Mouse (Mus musculus) intestine, embryonic 14.5 days (tissue): ENCODE measurements around the gene Foxj2. TPM values are rescaled to one million over a fixed set of nuclear protein-coding genes. Genes with fewer than 3 reads are reported as not detected.

Source experiments
- ATAC-seq: fragments of 200-750 bp; cut with Nextera tagmentation; replicated peaks from 2 replicates; pipeline ENCODE4 v1.8.0; 2017; ENCODE audit warnings: low read depth, moderate number of reproducible peaks, moderate TSS enrichment, moderate library complexity; ENCODE audit not compliant: low FRiP score, low TSS enrichment
- DNase-seq: peaks from one replicate; pipeline ENCODE4 v3.0.0-alpha.2; 2018; ENCODE audit warnings: low spot score
- H3K27ac ChIP-seq: fragments of 300-500 bp; sonication (generic); 2 replicates; pipeline ENCODE4 v1.5.1; 2014; ENCODE audit warnings: low read depth, mild to moderate bottlenecking, control low read depth
- H3K27me3 ChIP-seq: fragments of 300-500 bp; sonication (generic); replicated peaks from 2 replicates; pipeline ENCODE4 v1.6.1; 2014; ENCODE audit warnings: low read length, control low read depth; ENCODE audit not compliant: control insufficient read depth, insufficient read depth
- H3K36me3 ChIP-seq: fragments of 300-500 bp; sonication (generic); 2 replicates; pipeline ENCODE4 v1.6.1; 2014; ENCODE audit warnings: low read length, control low read depth; ENCODE audit not compliant: control insufficient read depth, insufficient read depth
- H3K4me1 ChIP-seq: fragments of 300-500 bp; sonication (generic); replicated peaks from 2 replicates; pipeline ENCODE4 v1.6.1; 2014; ENCODE audit warnings: low read length, control low read depth, mixed read lengths; ENCODE audit not compliant: control insufficient read depth, insufficient read depth
- H3K4me2 ChIP-seq: fragments of 300-500 bp; sonication (generic); 2 replicates; pipeline ENCODE4 v1.6.1; 2014; ENCODE audit warnings: low read length
- H3K4me3 ChIP-seq: fragments of 300-500 bp; sonication (generic); 2 replicates; pipeline ENCODE4 v1.5.1; 2014; ENCODE audit warnings: low read depth, low read length, control low read depth, mixed read lengths
- H3K9ac ChIP-seq: fragments of 300-500 bp; sonication (generic); 2 replicates; pipeline ENCODE4 v1.6.1; 2014; ENCODE audit warnings: mild to moderate bottlenecking, low read length
- H3K9me3 ChIP-seq: fragments of 300-500 bp; sonication (generic); 2 replicates; pipeline ENCODE4 v1.6.1; 2016; ENCODE audit warnings: low read length, control low read depth; ENCODE audit not compliant: control insufficient read depth
- WGBS: fragments of 180-500 bp; shearing (Covaris S2); extraction: QIAGEN DNeasy Blood & Tissue Kit; methylation state at CpG from one replicate; pipeline ENCODE4 v1.1.7; 2014; 5-methylcytosine and 5-hydroxymethylcytosine counted together
- polyA plus RNA-seq: library from polyadenylated mRNA; unstranded; fragments of >200 nt; fragmentation: Nextera tagmentation; extraction: Ambion mirVana; gene quantifications from 2 replicates; pipeline ENCODE4 v1.2.1, GENCODE M21; 2014

Foxj2 gene
- polyA plus RNA-seq, 1 experiment from 2014 or later: 6.9 TPM

- no peak overlapping the region for H3K4me3 ChIP-seq
- H3K9me3 ChIP-seq: no peaks in the 10 kb centered on the region
- no peaks in the 10 kb centered on the region for H3K36me3 ChIP-seq
- no peak for ATAC-seq
- H3K27me3 ChIP-seq: no peaks in the 10 kb centered on the region
- H3K27ac ChIP-seq: no peak overlapping the region
- no peak overlapping the region for H3K9ac ChIP-seq
- DNase-seq: no peak
- H3K4me2 ChIP-seq: no peak overlapping the region
- no peaks in the 10 kb centered on the region for H3K4me1 ChIP-seq
- 68% methylated on average over 2 of the region's 2 CpGs for WGBS
These were observed 33.0 kb downstream of the Foxj2 start for GRCm38 (mm10) chr6:122852696-122853095.

- Histone ChIP-seq H3K27me3 (no peaks in the 10 kb centered on the region), H3K27ac (no peak overlapping the region), H3K9me3 (0 out of 2 replicates have a peak, but pooled peaks cover 2% of the 10 kb centered on the region), H3K4me3 (no peak overlapping the region), H3K36me3 (no peaks in the 10 kb centered on the region), H3K4me2 (no peak overlapping the region), H3K4me1 (no peaks in the 10 kb centered on the region), H3K9ac (no peak overlapping the region)
- WGBS: 80% methylated on average over 12 of the region's 12 CpGs
- no peak for DNase-seq
- no peak for ATAC-seq
These were observed 34.8 kb downstream of the Foxj2 start for GRCm38 (mm10) chr6:122854552-122854951.

GRCm38 (mm10) chr6:122855955-122856354 lies 36.2 kb downstream of the Foxj2 start, which contains the start of gene C3ar1:
Gene C3ar1, minus strand, starts transcription at chr6:122856161.
- H3K27ac ChIP-seq: no peak within 1 kb of the TSS
- H3K36me3 ChIP-seq: no peaks in the 10 kb centered on the region
- DNase-seq (no peak), ATAC-seq (no peak)
- no peak within 1 kb of the TSS for H3K4me3 ChIP-seq
- no peaks in the 10 kb centered on the region for H3K4me1 ChIP-seq
- H3K9ac ChIP-seq: no peak within 1 kb of the TSS
- WGBS: 61% methylated on average over 7 of the region's 7 CpGs
- peaks cover 5% of the 10 kb centered on the region; the same call in 1 of the 2 replicates for H3K9me3 ChIP-seq
- no peak within 1 kb of the TSS for H3K4me2 ChIP-seq
- H3K27me3 ChIP-seq: no peaks in the 10 kb centered on the region

- no peak for ATAC-seq
- no peak for DNase-seq
These were observed 42.7 kb downstream of the Foxj2 start for GRCm38 (mm10) chr6:122862434-122862833.

GRCm38 (mm10) chr6:122862871-122863270 lies 43.2 kb downstream of the Foxj2 start:
- no peak overlapping the region for H3K27ac ChIP-seq
- H3K36me3 ChIP-seq: no peaks in the 10 kb centered on the region
- H3K4me2 ChIP-seq: no peak overlapping the region
- DNase-seq (no peak), ATAC-seq (no peak)
- no peak overlapping the region for H3K9ac ChIP-seq
- 85% methylated on average over 1 of the region's 1 CpGs for WGBS
- H3K4me1 ChIP-seq: no peaks in the 10 kb centered on the region
- H3K27me3 ChIP-seq: no peaks in the 10 kb centered on the region
- H3K9me3 ChIP-seq: peaks cover 12% of the 10 kb centered on the region
- H3K4me3 ChIP-seq: no peak overlapping the region

More at GRCm38 (mm10) chr6:122862434-122862833, 42.7 kb downstream of the Foxj2 start:
- Histone ChIP-seq H3K9ac (no peak overlapping the region), H3K27ac (no peak overlapping the region), H3K4me3 (no peak overlapping the region), H3K4me1 (no peaks in the 10 kb centered on the region), H3K9me3 (peaks cover 12% of the 10 kb centered on the region), H3K27me3 (no peaks in the 10 kb centered on the region), H3K36me3 (no peaks in the 10 kb centered on the region), H3K4me2 (no peak overlapping the region)
- WGBS: 77% methylated on average over 6 of the region's 6 CpGs

- WGBS: 59% methylated on average over 4 of the region's 4 CpGs
- Histone ChIP-seq H3K4me2 (no peak overlapping the region), H3K36me3 (no peaks in the 10 kb centered on the region), H3K27ac (no peak overlapping the region), H3K9ac (no peak overlapping the region), H3K27me3 (no peaks in the 10 kb centered on the region), H3K4me1 (no peaks in the 10 kb centered on the region), H3K9me3 (no peaks in the 10 kb centered on the region), H3K4me3 (no peak overlapping the region)
- no peak for DNase-seq
- no peak for ATAC-seq
These were observed 48.2 kb downstream of the Foxj2 start for GRCm38 (mm10) chr6:122867914-122868313.

GRCm38 (mm10) chr6:122869846-122870245 lies 50.1 kb downstream of the Foxj2 start:
- ATAC-seq (no peak), DNase-seq (no peak)

GRCm38 (mm10) chr6:122872800-122873199 lies 53.1 kb downstream of the Foxj2 start:
- Histone ChIP-seq H3K27ac (no peak overlapping the region), H3K4me2 (no peak overlapping the region), H3K9me3 (no peaks in the 10 kb centered on the region), H3K27me3 (no peaks in the 10 kb centered on the region), H3K4me1 (peaks cover 6% of the 10 kb centered on the region; the same call in 1 of the 2 replicates), H3K4me3 (no peak overlapping the region), H3K36me3 (peaks cover 8% of the 10 kb centered on the region), H3K9ac (no peak overlapping the region)
- WGBS: 91% methylated on average over 5 of the region's 5 CpGs
- DNase-seq (no peak), ATAC-seq (no peak)

More at GRCm38 (mm10) chr6:122869846-122870245, 50.1 kb downstream of the Foxj2 start:
- H3K27ac ChIP-seq: no peak overlapping the region
- no peaks in the 10 kb centered on the region for H3K36me3 ChIP-seq
- no peaks in the 10 kb centered on the region for H3K27me3 ChIP-seq
- no peak overlapping the region for H3K9ac ChIP-seq
- 75% methylated on average over 11 of the region's 11 CpGs for WGBS
- no peak overlapping the region for H3K4me3 ChIP-seq
- H3K4me2 ChIP-seq: no peak overlapping the region
- no peaks in the 10 kb centered on the region for H3K9me3 ChIP-seq
- H3K4me1 ChIP-seq: no peaks in the 10 kb centered on the region
